Mouse (Mus musculus): ENCODE data around the gene Gm48551. TPM values are rescaled to one million over a fixed set of nuclear protein-coding genes. Genes with fewer than 3 reads are reported as not detected.

Gm48551 gene
- total RNA-seq, 2 experiments from 2014 or later, result 2.0 to 3.4 TPM

DNA sequence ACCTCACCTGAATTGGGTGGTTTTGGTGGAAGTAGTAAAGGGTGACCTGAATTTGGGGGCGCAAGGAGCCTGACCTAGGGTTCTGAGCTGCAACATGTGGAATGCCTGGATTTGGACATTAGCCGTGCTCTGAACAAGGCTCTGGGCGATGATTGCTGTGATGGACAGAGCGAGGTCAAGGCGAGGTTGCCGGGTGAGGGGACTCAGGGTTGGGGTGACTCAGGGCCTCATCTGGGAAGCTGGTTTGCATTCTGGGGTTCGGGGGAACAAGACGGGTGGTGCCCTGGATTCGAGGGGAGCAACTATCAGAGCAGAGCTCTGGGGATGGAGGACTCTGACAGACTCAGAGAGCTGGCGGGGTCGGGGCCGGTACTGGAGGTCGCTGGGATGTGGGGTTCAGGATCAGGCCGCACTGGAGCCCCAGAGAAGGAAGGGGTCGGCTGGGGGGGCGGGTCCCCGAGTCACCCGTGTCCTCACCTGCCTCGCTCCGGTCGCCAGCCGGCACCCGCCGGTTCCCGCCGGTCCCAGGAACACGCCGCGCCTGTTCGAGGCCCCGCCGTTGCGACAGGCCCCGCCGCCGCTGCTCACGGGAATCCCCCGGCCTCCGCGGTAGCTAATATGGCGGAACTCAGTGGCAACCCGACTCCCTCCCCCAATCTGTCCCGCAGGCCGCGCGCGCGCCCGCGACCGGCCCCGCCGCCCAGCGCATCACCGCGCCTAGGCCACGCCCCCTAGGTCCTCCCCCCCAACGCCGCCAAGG lies 6.3 kb upstream of the Gm48551 start, which contains the start of gene Fzr1:
TSS of gene Fzr1 (minus strand) at position 724 of the 760 bp plus-strand sequence.
- no peak for TF ChIP-seq CTCF (IDR thresholded peaks at IDR 0.05)
- DNase-seq (ENCODE audit: extremely low spot score in 1 of 2, low spot score in 2 of 2), result no peak
- intact Hi-C loops (cut with DNase I), result no loop called here
- Histone ChIP-seq H3K4me3 (peak within 1 kb of the TSS; percentile 98), H3K27ac (peak within 1 kb of the TSS; percentile 90)

DNA sequence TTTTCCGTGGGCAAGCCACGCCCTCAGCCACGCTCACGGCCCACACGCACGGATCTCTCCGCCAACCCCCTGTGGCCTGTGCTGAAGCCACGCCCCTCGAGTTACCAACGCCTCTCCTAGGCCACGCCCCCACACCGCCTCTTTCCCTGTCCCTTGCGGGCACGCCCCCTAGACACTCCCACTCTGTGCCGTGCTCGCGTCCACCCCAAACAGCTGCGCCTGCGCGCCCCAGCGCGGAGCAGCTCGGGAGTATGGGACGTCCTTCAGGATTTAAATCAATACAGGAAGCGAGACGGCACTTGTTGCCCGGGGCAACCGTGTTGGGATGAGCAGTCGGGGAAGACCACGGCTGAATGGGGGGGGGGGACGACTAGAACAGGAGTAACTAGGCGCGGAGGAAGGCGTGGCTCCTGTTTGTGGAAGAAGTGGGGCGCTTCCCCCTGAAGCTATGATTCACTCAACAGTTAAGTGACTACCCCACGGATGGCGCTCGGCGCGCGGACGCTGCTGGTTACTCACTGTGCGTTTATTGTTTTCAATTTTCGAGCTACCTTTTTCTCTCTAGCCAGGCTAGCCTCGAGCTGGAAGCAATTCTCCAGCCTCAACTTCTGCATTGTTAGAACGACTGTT lies 5.6 kb upstream of the Gm48551 start:
- DNase-seq (ENCODE audit: extremely low spot score in 1 of 2, low spot score in 2 of 2), result peak; percentile 100
- Histone ChIP-seq H3K4me3 (peak overlapping the region; percentile 98), H3K27ac (no peak overlapping the region)
- intact Hi-C loops (cut with DNase I), result no loop called here
- no peak for TF ChIP-seq CTCF (IDR thresholded peaks at IDR 0.05)

DNA sequence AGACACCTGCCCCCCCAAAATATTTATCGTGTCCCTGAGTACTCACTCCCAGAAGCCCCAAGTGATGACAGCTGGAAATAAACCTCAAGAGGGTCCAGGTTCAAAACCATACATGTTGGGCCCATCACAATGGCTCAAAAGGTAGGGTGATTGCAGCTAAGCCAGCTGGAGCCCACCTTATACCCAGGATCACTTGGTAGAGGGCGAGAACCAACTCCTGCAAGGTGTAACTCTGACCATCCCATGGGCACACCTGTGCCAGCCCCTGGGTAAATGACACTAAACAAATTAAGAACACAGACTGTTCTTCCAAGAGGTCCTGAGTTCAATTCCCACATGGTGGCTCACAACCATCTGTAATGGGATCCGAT lies 5.1 kb upstream of the Gm48551 start:
- TF ChIP-seq CTCF (IDR thresholded peaks at IDR 0.05), result no peak
- Histone ChIP-seq H3K4me3 (peak overlapping the region; percentile 50), H3K27ac (no peak overlapping the region)
- intact Hi-C loops (cut with DNase I), result no loop called here
- no peak for DNase-seq (ENCODE audit: extremely low spot score in 1 of 2, low spot score in 2 of 2)

DNA sequence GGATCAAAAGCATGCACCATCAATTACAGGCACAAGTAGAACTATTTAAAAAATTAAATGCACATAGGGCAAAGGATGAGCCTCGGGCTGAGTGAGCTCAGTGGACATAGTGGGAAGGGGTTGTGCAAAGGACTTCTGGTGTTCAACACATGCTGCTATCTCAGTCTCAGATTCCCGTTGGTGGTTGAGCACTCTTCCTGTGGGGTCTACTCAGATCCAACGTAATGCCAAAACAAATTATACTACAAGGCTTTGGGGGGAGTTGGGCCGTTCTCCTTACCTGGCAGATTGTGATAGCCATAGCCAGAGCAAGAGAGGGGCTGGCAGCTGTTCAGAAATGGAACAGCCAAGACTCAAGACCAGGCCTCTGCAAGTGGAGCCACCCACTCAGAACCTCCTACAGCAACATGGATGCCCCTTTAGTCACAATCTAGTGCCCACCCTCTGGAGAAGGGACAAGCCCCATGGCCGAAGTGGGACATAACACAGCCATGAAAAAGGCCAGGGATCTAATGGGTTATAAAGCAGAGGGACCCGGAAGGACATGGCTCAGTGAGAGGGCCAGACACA lies 4.4 kb upstream of the Gm48551 start:
- TF ChIP-seq CTCF (IDR thresholded peaks at IDR 0.05), result no peak
- DNase-seq (ENCODE audit: extremely low spot score in 1 of 2, low spot score in 2 of 2), result no peak
- intact Hi-C loops (cut with DNase I), result no loop called here
- no peak overlapping the region for H3K4me3 ChIP-seq
- no peak overlapping the region for H3K27ac ChIP-seq

DNA sequence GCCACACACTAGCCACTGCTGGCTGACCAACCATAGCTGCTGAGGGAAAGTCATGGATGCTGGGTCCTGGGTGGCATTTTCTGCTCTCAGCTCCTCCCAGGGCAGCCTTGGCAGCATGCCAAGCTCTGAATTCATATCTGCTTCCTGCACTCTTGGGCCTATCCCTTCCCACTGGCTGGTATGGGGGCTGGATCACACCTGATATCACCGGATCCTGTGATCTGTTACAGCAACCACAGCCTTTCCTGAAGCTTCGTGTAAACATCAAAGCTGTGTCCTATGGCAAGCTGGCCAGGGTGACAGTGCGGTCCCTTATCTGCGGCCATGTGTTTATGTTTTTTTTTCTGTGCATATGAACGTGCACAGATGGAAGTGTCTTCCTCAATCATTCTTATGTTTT lies 2.2 kb upstream of the Gm48551 start:
- Histone ChIP-seq H3K4me3 (no peak overlapping the region), H3K27ac (no peak overlapping the region)
- no peak for TF ChIP-seq CTCF (IDR thresholded peaks at IDR 0.05)
- intact Hi-C loops (cut with DNase I), result no loop called here
- no peak for DNase-seq (ENCODE audit: extremely low spot score in 1 of 2, low spot score in 2 of 2)

DNA sequence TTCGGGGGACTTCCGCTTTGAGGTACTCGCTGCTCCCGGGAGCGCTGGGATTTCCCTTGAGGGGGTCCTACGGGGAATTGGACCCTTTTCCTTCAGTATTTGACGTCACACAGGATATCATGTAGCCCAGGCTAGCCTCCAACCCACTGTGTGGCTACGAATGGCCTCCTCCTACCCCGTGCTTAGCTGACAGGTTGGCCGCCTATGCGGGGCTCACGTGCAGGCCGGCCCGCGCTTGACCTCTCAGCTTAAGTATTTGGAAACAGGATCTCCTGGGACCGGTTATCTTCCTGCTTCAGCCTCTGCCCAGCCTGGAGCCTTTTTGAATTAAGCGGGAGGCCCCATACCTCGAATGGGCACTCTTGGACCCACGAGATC lies 328 bp downstream of the Gm48551 start:
- DNase-seq (ENCODE audit: extremely low spot score in 1 of 2, low spot score in 2 of 2), result no peak
- TF ChIP-seq CTCF (IDR thresholded peaks at IDR 0.05), result no peak
- peak overlapping the region; percentile 86 for H3K4me3 ChIP-seq
- peak overlapping the region; percentile 81 for H3K27ac ChIP-seq
- intact Hi-C loops (cut with DNase I), result no loop called here

DNA sequence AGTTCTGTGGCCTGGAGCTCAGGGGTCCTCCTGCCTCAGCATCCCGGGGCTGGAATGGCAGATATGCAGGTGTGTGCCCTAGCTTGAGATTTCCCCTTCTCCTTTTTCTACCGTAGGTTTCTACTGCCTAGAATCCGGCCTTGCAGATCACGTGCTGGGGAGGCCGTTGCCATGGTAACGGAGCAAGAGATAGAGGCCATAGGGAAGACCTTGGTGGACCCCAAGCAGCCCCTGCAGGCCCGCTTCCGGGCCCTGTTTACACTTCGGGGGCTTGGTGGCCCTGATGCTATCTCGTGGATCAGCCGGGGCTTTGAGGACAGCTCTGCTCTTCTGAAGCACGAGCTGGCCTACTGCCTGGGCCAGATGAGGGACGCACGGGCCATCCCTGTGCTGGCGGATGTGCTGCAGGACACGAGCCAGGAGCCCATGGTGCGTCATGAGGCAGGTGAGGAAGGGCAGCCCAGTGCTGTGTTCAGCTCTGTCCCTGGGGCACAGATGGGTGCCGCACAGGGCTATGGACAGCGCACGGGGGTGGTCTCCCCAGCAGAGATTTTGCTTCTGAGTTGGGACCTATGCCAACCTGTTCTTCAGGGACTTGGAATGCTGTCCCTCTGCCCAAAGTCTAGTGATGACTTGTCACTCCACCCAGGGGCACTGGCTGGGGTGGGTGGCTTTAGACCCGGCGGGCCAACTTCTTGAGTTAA lies 1.5 kb downstream of the Gm48551 start:
- intact Hi-C loops (cut with DNase I), result no loop called here
- Histone ChIP-seq H3K4me3 (peak overlapping the region; percentile 86), H3K27ac (no peak overlapping the region)

DNA sequence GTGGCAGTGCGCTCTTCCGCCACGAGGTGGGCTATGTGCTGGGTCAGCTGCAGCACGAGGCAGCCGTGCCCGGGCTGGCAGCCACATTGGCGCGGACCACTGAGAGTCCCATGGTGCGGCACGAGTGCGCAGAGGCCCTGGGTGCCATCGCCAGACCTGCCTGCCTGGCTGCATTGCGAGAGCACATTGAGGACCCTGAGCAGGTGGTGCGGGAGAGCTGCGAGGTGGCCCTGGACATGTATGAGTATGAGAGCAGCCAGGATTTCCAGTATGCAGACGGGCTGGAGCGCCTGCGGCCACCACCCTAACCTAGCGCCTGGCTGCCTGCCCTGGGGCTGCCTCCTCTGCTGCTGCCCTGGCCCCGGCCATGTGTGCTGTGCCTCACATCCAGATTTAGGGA lies 3.5 kb downstream of the Gm48551 start:
- intact Hi-C loops (cut with DNase I), result no loop called here

More for the DNA sequence above, 1.5 kb downstream of the Gm48551 start:
- no peak for TF ChIP-seq CTCF (IDR thresholded peaks at IDR 0.05)
- no peak for DNase-seq (ENCODE audit: extremely low spot score in 1 of 2, low spot score in 2 of 2)

DNA sequence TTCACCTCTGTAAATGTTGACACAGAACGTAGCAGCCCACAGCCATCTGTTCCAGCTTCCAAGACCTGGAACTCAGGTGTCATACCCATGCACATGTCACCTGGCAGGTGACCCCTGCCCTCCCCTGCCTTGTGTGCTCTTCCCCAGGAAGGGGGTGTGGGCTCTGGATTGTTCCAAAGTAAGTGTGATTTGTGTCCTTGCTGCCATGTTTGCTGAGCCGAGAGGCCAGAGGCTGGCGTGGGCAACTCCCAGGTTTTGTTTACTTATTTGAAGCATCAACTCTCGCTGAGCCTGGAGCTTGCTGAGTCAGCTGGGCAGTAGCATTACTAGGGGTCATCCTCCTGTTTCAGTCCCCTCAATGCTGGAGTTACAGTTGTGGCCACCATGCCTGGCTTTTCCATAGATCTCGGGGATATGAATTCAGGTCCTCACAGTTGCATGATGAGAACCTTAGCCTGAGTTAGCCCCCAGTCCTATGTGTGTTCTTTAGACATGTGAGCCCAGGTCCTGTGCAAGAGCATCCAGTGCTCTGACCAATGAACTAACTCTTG lies 4.3 kb downstream of the Gm48551 start, which contains the start of gene Gm48552:
TSS of gene Gm48552 (plus strand) at position 501 of the 551 bp plus-strand sequence.
- TF ChIP-seq CTCF (IDR thresholded peaks at IDR 0.05), result no peak
- intact Hi-C loops (cut with DNase I), result loop anchor here (1.0 kb wide), 1 partner anchor 62 kb away; no protein-coding TSS in a partner anchor
- Histone ChIP-seq H3K27ac (no peak within 1 kb of the TSS), H3K4me3 (no peak within 1 kb of the TSS)
- DNase-seq (ENCODE audit: extremely low spot score in 1 of 2, low spot score in 2 of 2), result no peak

More for the DNA sequence above, 3.5 kb downstream of the Gm48551 start:
- no peak for TF ChIP-seq CTCF (IDR thresholded peaks at IDR 0.05)
- Histone ChIP-seq H3K4me3 (no peak overlapping the region), H3K27ac (no peak overlapping the region)
- DNase-seq (ENCODE audit: extremely low spot score in 1 of 2, low spot score in 2 of 2), result no peak

DNA sequence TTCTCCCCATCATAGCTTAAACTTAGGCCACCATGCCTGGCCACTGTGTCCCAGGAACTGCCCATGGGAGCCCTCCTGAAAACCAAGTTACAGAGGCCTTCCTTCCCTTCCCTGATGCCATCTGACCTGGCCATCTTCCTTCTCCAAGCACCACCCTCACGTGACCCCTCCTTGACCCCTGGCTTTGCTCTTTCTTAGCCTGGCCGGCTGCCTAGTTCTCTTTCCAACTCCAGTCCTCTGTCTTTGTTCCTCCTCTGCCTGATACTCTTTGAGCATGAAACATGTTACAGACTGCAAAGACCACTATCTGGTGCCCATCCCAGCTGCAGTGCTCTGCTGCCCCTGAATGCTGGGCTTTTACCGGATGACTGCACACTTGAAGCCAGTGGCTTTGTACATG lies 5.1 kb downstream of the Gm48551 start:
- no peak for TF ChIP-seq CTCF (IDR thresholded peaks at IDR 0.05)
- Histone ChIP-seq H3K27ac (no peak overlapping the region), H3K4me3 (no peak overlapping the region)
- intact Hi-C loops (cut with DNase I), result loop anchor here (1.0 kb wide), 1 partner anchor 61 kb away; no protein-coding TSS in a partner anchor
- DNase-seq (ENCODE audit: extremely low spot score in 1 of 2, low spot score in 2 of 2), result no peak
